Mouse (Mus musculus) testis, adult 2 months (tissue): ENCODE measurements around the gene Vti1a. TPM values are rescaled to one million over a fixed set of nuclear protein-coding genes. Genes with fewer than 3 reads are reported as not detected.

Source experiments
- H3K27ac ChIP-seq: fragments of 200-500 bp; 2 replicates; pipeline ENCODE4 v1.5.1; 2012; ENCODE audit warnings: low read depth, low read length; ENCODE audit not compliant: control insufficient read depth, insufficient read depth
- H3K27me3 ChIP-seq: fragments of 200-500 bp; 2 replicates; pipeline ENCODE4 v1.6.1; 2012; ENCODE audit warnings: mild to moderate bottlenecking, low read length, moderate library complexity; ENCODE audit not compliant: control insufficient read depth, insufficient read depth
- H3K36me3 ChIP-seq: fragments of 200-500 bp; 2 replicates; pipeline ENCODE4 v1.6.1; 2012; ENCODE audit warnings: mild to moderate bottlenecking, low read length; ENCODE audit not compliant: control insufficient read depth, insufficient read depth
- H3K4me1 ChIP-seq: fragments of 200-500 bp; 2 replicates; pipeline ENCODE4 v1.6.1; 2012; ENCODE audit warnings: low read length; ENCODE audit not compliant: control insufficient read depth, insufficient read depth
- H3K4me3 ChIP-seq: fragments of 200-500 bp; 2 replicates; pipeline ENCODE4 v1.5.1; 2012; ENCODE audit warnings: low read depth, mild to moderate bottlenecking, low read length, moderate library complexity, mixed read lengths; ENCODE audit not compliant: control insufficient read depth
- CTCF ChIP-seq: fragments of 200-500 bp; IDR thresholded peaks from 2 replicates; pipeline ENCODE4 v1.5.1; 2012; ENCODE audit warnings: low read depth, mild to moderate bottlenecking, inconsistent platforms, low read length, moderate library complexity; ENCODE audit not compliant: control insufficient read depth, insufficient read depth, insufficient replicate concordance
- POLR2A ChIP-seq: fragments of 200-500 bp; IDR thresholded peaks from 2 replicates; pipeline ENCODE4 v1.6.1; 2012; ENCODE audit warnings: low read depth, mild to moderate bottlenecking, inconsistent platforms, low read length, moderate library complexity; ENCODE audit not compliant: control insufficient read depth
- polyA plus RNA-seq: library from polyadenylated mRNA; depleted of rRNA; stranded (reverse); fragments of >200 nt; gene quantifications from 2 replicates; pipeline ENCODE4 v1.2.3, GENCODE M21; 2012

Vti1a gene
- polyA plus RNA-seq, 1 experiment = 4.7 TPM

- Histone ChIP-seq H3K4me1 (no peaks in the 10 kb centered on the region), H3K36me3 (no peaks in the 10 kb centered on the region), H3K27ac (no peak overlapping the region), H3K27me3 (no peaks in the 10 kb centered on the region), H3K4me3 (no peak overlapping the region)
- TF ChIP-seq POLR2A (no peak), CTCF (no peak)
Observed at GRCm38 (mm10) chr19:55548656-55549055, 232.6 kb downstream of the Vti1a start.

- Histone ChIP-seq H3K27me3 (no peaks in the 10 kb centered on the region), H3K36me3 (no peaks in the 10 kb centered on the region), H3K4me3 (no peak overlapping the region), H3K27ac (no peak overlapping the region), H3K4me1 (no peaks in the 10 kb centered on the region)
- TF ChIP-seq POLR2A = no peak
- no peak for TF ChIP-seq CTCF
Observed at GRCm38 (mm10) chr19:55550176-55550575, 234.1 kb downstream of the Vti1a start.

- Histone ChIP-seq H3K4me3 (no peak overlapping the region), H3K27ac (no peak overlapping the region), H3K36me3 (no peaks in the 10 kb centered on the region), H3K4me1 (no peaks in the 10 kb centered on the region), H3K27me3 (no peaks in the 10 kb centered on the region)
- TF ChIP-seq CTCF = no peak
- no peak for TF ChIP-seq POLR2A
Observed at GRCm38 (mm10) chr19:55552339-55552738, 236.2 kb downstream of the Vti1a start.

- H3K4me3 ChIP-seq = no peak overlapping the region
- no peaks in the 10 kb centered on the region for H3K27me3 ChIP-seq
- TF ChIP-seq CTCF (no peak), POLR2A (no peak)
- H3K27ac ChIP-seq = no peak overlapping the region
- no peaks in the 10 kb centered on the region for H3K4me1 ChIP-seq
- H3K36me3 ChIP-seq = no peaks in the 10 kb centered on the region
Observed at GRCm38 (mm10) chr19:55552861-55553260, 236.8 kb downstream of the Vti1a start.

- H3K4me3 ChIP-seq = no peak overlapping the region
- no peaks in the 10 kb centered on the region for H3K27me3 ChIP-seq
- H3K27ac ChIP-seq = no peak overlapping the region
- H3K4me1 ChIP-seq = no peaks in the 10 kb centered on the region
- no peak for TF ChIP-seq POLR2A
- no peak for TF ChIP-seq CTCF
- no peaks in the 10 kb centered on the region for H3K36me3 ChIP-seq
Observed at GRCm38 (mm10) chr19:55554295-55554694, 238.2 kb downstream of the Vti1a start.

- TF ChIP-seq POLR2A = no peak
- TF ChIP-seq CTCF = no peak
- Histone ChIP-seq H3K27me3 (no peaks in the 10 kb centered on the region), H3K4me1 (no peaks in the 10 kb centered on the region), H3K4me3 (no peak overlapping the region), H3K27ac (no peak overlapping the region), H3K36me3 (no peaks in the 10 kb centered on the region)
Observed at GRCm38 (mm10) chr19:55554703-55555102, 238.6 kb downstream of the Vti1a start.

GRCm38 (mm10) chr19:55556168-55556999 is 240.3 kb downstream of the Vti1a start:
- Histone ChIP-seq H3K4me3 (no peak overlapping the region), H3K4me1 (no peaks in the 10 kb centered on the region), H3K27ac (no peak overlapping the region), H3K36me3 (no peaks in the 10 kb centered on the region), H3K27me3 (no peaks in the 10 kb centered on the region)
- no peak for TF ChIP-seq CTCF
- TF ChIP-seq POLR2A = no peak
